Comparison of ENCODE assay signal across 31 mouse cellular contexts in the genomic region with DNA sequence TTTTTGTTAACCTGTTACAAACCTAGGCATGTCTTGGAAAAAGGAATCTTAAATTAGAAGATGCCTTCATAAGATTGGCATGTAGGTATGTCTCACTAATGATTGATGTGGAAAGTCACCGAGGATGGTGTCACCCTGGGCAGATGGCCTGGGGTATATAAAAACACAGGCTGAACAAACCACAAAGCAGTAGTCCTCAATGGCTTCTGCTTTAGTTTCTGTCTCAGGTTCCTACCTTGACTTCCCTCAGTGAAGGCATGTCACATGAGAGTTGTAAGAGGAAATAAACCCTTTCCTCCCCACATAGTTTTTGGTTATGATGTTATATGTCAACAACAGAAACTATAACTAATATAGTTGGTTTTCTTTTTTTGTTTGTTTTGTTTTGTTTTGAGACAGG. TPM values are rescaled to one million over a fixed set of nuclear protein-coding genes. Genes with fewer than 3 reads are reported as not detected.
DNase-seq lines count a peak whose midpoint lies in the region; ATAC-seq lines count a peak whose summit lies in the region.
"Had no signal": no experiment of that assay in that cellular context is flagged by ENCODE, and none has a peak within 500 bp of the region (broad histone marks: within the 10 kb centered on the region; RNA-seq: fewer than 3 reads in every experiment).

No protein-coding gene starts in this region.

- H3K9ac ChIP-seq in heart, embryonic 12.5 days: no peak overlapping the region
- H3K9ac ChIP-seq: embryonic facial prominence, embryonic 13.5 days; forebrain, embryonic 12.5 days; heart, embryonic 15.5 days; hindbrain, embryonic 13.5 days; intestine, embryonic 15.5 days had no signal

- no peak for ATAC-seq in heart, embryonic 12.5 days (ENCODE audit: insufficient number of reproducible peaks, low FRiP score)
- peak; percentile 55 for ATAC-seq in granulocyte monocyte progenitor cell, adult 5-6 weeks (replicated peaks; ENCODE audit: poor library complexity, severe bottlenecking)
- ATAC-seq: forebrain, embryonic 16.5 days; hindbrain, embryonic 16.5 days; intestine, embryonic 15.5 days; Patski had no signal

- H3K9me3 ChIP-seq in heart, embryonic 12.5 days (replicated peaks): 0 out of 2 replicates have a peak, but pooled peaks cover 3% of the 10 kb centered on the region
- H3K9me3 ChIP-seq: embryonic facial prominence, embryonic 10.5 days; embryonic facial prominence, embryonic 13.5 days; forebrain, embryonic 12.5 days; G1E; heart, embryonic 15.5 days; hindbrain, embryonic 10.5 days; hindbrain, embryonic 13.5 days; intestine, embryonic 15.5 days had no signal

- H3K4me3 ChIP-seq in heart, embryonic 12.5 days: no peak overlapping the region
- H3K4me3 ChIP-seq: embryonic facial prominence, embryonic 10.5 days; embryonic facial prominence, embryonic 13.5 days; erythroblast, embryonic 14.5 days; forebrain, embryonic 12.5 days; heart, embryonic 15.5 days; hindbrain, embryonic 10.5 days; hindbrain, embryonic 13.5 days; intestine, embryonic 15.5 days had no signal

- no peaks in the 10 kb centered on the region for H3K27me3 ChIP-seq in heart, embryonic 12.5 days (replicated peaks)
- H3K27me3 ChIP-seq: embryonic facial prominence, embryonic 13.5 days; forebrain, embryonic 12.5 days; heart, embryonic 15.5 days; hindbrain, embryonic 13.5 days; intestine, embryonic 15.5 days; Patski had no signal

- no peak overlapping the region for H3K27ac ChIP-seq in heart, embryonic 12.5 days (ENCODE audit: poor library complexity, severe bottlenecking)
- H3K27ac ChIP-seq: embryonic facial prominence, embryonic 10.5 days; embryonic facial prominence, embryonic 13.5 days; forebrain, embryonic 12.5 days; heart, embryonic 15.5 days; hindbrain, embryonic 10.5 days; hindbrain, embryonic 13.5 days; intestine, embryonic 15.5 days had no signal

- WGBS in heart, embryonic 12.5 days: 63% methylated on average over 1 of the region's 1 CpGs

- peaks cover 17% of the 10 kb centered on the region for H3K36me3 ChIP-seq in heart, embryonic 12.5 days
- H3K36me3 ChIP-seq: intestine, embryonic 15.5 days had no signal

- H3K4me1 ChIP-seq in heart, embryonic 12.5 days (replicated peaks): peaks cover 7% of the 10 kb centered on the region
- H3K4me1 ChIP-seq: embryonic facial prominence, embryonic 10.5 days; embryonic facial prominence, embryonic 13.5 days; forebrain, embryonic 12.5 days; hindbrain, embryonic 10.5 days; intestine, embryonic 15.5 days had no signal

- no peak overlapping the region for H3K4me2 ChIP-seq in heart, embryonic 12.5 days
- H3K4me2 ChIP-seq: embryonic facial prominence, embryonic 13.5 days; forebrain, embryonic 12.5 days; heart, embryonic 11.5 days; heart, embryonic 15.5 days; hindbrain, embryonic 13.5 days; intestine, embryonic 15.5 days had no signal

- DNase-seq in heart, adult 11 months: peak; percentile 8
- DNase-seq in A20 (ENCODE audit: low read depth, low spot score): peak; percentile 75
- DNase-seq in spleen, postnatal 10 days (ENCODE audit: low spot score in 2 of 2): no peak
- no peak for DNase-seq in ovary, postnatal 10 days (ENCODE audit: low spot score)
- DNase-seq: adrenal gland, postnatal 10 days; adrenal gland, postnatal 36 days; cerebellum, adult 18-20 months; cerebellum, adult 9-10 months; cerebellum, postnatal 14 days; embryo, embryonic 11 days; gastrocnemius, postnatal 14 days; heart, postnatal 10 days; heart, postnatal 36 days; kidney, adult 11 months had no signal

RNA-seq across cellular contexts. Expression of a gene that starts 26.9 kb away (rescaled TPM):
- polyA plus RNA-seq in heart, embryonic 12.5 days (2016; fragmentation: Nextera tagmentation; extraction: Ambion mirVana): 39.6 and 39.7 TPM in 2 replicates
- total RNA-seq in granulocyte monocyte progenitor cell, adult 5-6 weeks (2014; fragmentation: Nextera tagmentation): 117 and 157 TPM in 2 replicates
- total RNA-seq in granulocyte monocyte progenitor cell, adult 5-6 weeks (2017): 77.7 and 84.8 TPM in 2 replicates
- polyA plus RNA-seq: G1E had no signal

RNA-seq across cellular contexts. Expression of a gene that starts 43.8 kb away (rescaled TPM):
- 0.86 and 6.4 TPM in 2 replicates for polyA plus RNA-seq in heart, embryonic 12.5 days (2016; fragmentation: Nextera tagmentation; extraction: Ambion mirVana)
- not detected in 2 replicates for total RNA-seq in granulocyte monocyte progenitor cell, adult 5-6 weeks (2014; fragmentation: Nextera tagmentation)
- not detected in 2 replicates for total RNA-seq in granulocyte monocyte progenitor cell, adult 5-6 weeks (2017)
- total RNA-seq: adrenal gland, adult 18-20 months; gastrocnemius, postnatal 14 days; heart, adult 8-10 months; heart, postnatal 10 days; heart, postnatal 36 days had no signal
- polyA plus RNA-seq: embryonic facial prominence, embryonic 10.5 days; forebrain, embryonic 12.5 days; forebrain, embryonic 16.5 days; hindbrain, embryonic 10.5 days; hindbrain, embryonic 13.5 days had no signal

RNA-seq across cellular contexts. Expression of a gene that starts 47.4 kb away (rescaled TPM):
- polyA plus RNA-seq in heart, embryonic 12.5 days (2016; fragmentation: Nextera tagmentation; extraction: Ambion mirVana): 12.8 and 14.6 TPM in 2 replicates
- total RNA-seq in granulocyte monocyte progenitor cell, adult 5-6 weeks (2014; fragmentation: Nextera tagmentation): 11.7 and 12.6 TPM in 2 replicates
- total RNA-seq in granulocyte monocyte progenitor cell, adult 5-6 weeks (2017): 11.2 and 12.3 TPM in 2 replicates

RNA-seq across cellular contexts. Expression of a gene that starts 47.5 kb away (rescaled TPM):
- 120 and 122 TPM in 2 replicates for polyA plus RNA-seq in heart, embryonic 12.5 days (2016; fragmentation: Nextera tagmentation; extraction: Ambion mirVana)
- total RNA-seq in granulocyte monocyte progenitor cell, adult 5-6 weeks (2014; fragmentation: Nextera tagmentation): 86.4 and 106 TPM in 2 replicates
- 200 and 207 TPM in 2 replicates for total RNA-seq in granulocyte monocyte progenitor cell, adult 5-6 weeks (2017)

RNA-seq across cellular contexts. Expression of a gene that starts 58.9 kb away (rescaled TPM):
- polyA plus RNA-seq in heart, embryonic 12.5 days (2016; fragmentation: Nextera tagmentation; extraction: Ambion mirVana): 5.6 and 5.7 TPM in 2 replicates
- total RNA-seq in granulocyte monocyte progenitor cell, adult 5-6 weeks (2014; fragmentation: Nextera tagmentation): 10.2 and 15.6 TPM in 2 replicates
- 4.4 and 5.1 TPM in 2 replicates for total RNA-seq in granulocyte monocyte progenitor cell, adult 5-6 weeks (2017)

Comparison
In these comparisons a context has a peak if more than half of its experiments do, and no peak if none do; other contexts are left out.
1. DNase-seq: peak in heart, adult 11 months (single experiment) and A20 (single experiment); none in spleen, postnatal 10 days (0 of 2) and ovary, postnatal 10 days (single experiment).